Mouse (Mus musculus) embryonic facial prominence, embryonic 12.5 days (tissue): ENCODE measurements around the gene Lzts3. TPM values are rescaled to one million over a fixed set of nuclear protein-coding genes. Genes with fewer than 3 reads are reported as not detected.
"Not testable (repeated sequence)": the region's sequence is repeated elsewhere in the genome, so short reads cannot be mapped to it uniquely, and the experiment has no call there.

Experiments used
- ATAC-seq: fragments of 200-750 bp; cut with Nextera tagmentation; 2 replicates; pipeline ENCODE4 v1.8.0; 2017; ENCODE audit not compliant: insufficient number of reproducible peaks, insufficient read depth, low FRiP score, low TSS enrichment
- H3K27ac ChIP-seq: fragments of 300-500 bp; sonication (generic); 2 replicates; pipeline ENCODE4 v1.5.1; 2016; ENCODE audit warnings: mild to moderate bottlenecking
- H3K27me3 ChIP-seq: fragments of 300-500 bp; sonication (generic); 2 replicates; pipeline ENCODE4 v1.6.1; 2016; ENCODE audit warnings: mild to moderate bottlenecking, moderate library complexity
- H3K36me3 ChIP-seq: fragments of 300-500 bp; sonication (generic); 2 replicates; pipeline ENCODE4 v1.6.1; 2016; ENCODE audit warnings: mild to moderate bottlenecking
- H3K4me1 ChIP-seq: fragments of 300-500 bp; sonication (generic); 2 replicates; pipeline ENCODE4 v1.6.1; 2016
- H3K4me2 ChIP-seq: fragments of 300-500 bp; sonication (generic); replicated peaks from 2 replicates; pipeline ENCODE4 v1.6.1; 2016; ENCODE audit warnings: mild to moderate bottlenecking, moderate library complexity
- H3K4me3 ChIP-seq: fragments of 300-500 bp; sonication (generic); 2 replicates; pipeline ENCODE4 v1.5.1; 2016; ENCODE audit warnings: mild to moderate bottlenecking
- H3K9ac ChIP-seq: fragments of 300-500 bp; sonication (generic); 2 replicates; pipeline ENCODE4 v1.6.1; 2016; ENCODE audit warnings: mild to moderate bottlenecking, moderate library complexity
- H3K9me3 ChIP-seq: fragments of 300-500 bp; sonication (generic); 2 replicates; pipeline ENCODE4 v1.6.1; 2016; ENCODE audit warnings: mild to moderate bottlenecking, moderate library complexity
- WGBS: fragments of 180-500 bp; shearing (Covaris S2); methylation state at CpG from one replicate; pipeline ENCODE4 v1.1.7; 2016; 5-methylcytosine and 5-hydroxymethylcytosine counted together
- polyA plus RNA-seq: library from polyadenylated mRNA; unstranded; fragments of >200 nt; fragmentation: Nextera tagmentation; extraction: Ambion mirVana; gene quantifications from 2 replicates; pipeline ENCODE4 v1.2.1, GENCODE M21; 2016

Gene Lzts3
- polyA plus RNA-seq, 1 experiment from 2014 or later: 6.2 TPM

- H3K27ac ChIP-seq: no peak overlapping the region
- H3K27me3 ChIP-seq: no peaks in the 10 kb centered on the region
- WGBS: 93% methylated on average over 9 of the region's 9 CpGs
- no peaks in the 10 kb centered on the region for H3K4me1 ChIP-seq
- H3K4me2 ChIP-seq: no peak overlapping the region
- ATAC-seq: no peak
- peaks cover 76% of the 10 kb centered on the region for H3K36me3 ChIP-seq
- H3K9me3 ChIP-seq: no peaks in the 10 kb centered on the region
- no peak overlapping the region for H3K4me3 ChIP-seq
- H3K9ac ChIP-seq: no peak overlapping the region
Observed at GRCm38 (mm10) chr2:130656536-130656935, 13.9 kb upstream of the Lzts3 start.

DNA sequence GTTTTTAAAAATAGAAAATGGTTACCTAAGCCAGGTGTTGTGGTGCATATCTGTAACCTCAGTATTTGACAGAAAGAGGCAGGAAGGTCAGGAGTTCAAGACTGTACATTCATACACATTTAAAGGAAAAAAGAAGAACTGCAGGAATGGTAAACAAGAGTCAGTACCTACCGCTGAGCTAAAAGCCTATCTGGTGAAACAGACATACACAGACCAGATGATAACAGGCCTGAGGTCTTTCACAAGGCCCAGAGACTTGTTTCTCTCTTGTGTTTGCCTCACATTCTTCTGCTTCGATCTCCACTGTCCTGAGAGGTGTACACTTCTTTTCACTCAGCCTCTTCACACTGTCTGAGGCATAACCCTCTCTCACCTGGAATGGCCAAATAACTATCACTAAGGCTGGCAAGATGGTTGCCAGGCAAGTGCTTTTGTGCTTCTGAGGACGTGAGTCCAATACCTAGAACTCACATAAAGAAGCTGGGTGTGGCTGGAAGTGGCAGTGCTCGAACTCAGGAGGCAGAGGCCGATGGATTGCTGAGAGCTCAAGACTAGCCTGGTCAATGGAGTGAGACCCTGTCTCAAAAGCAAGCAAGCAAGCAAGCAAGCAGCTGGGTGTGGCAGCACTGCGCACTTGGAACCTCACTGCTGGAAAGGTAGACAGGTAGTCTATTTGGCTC is 13.2 kb upstream of the Lzts3 start:
- no peaks in the 10 kb centered on the region for H3K27me3 ChIP-seq
- H3K4me2 ChIP-seq: no peak overlapping the region
- no peak overlapping the region for H3K9ac ChIP-seq
- H3K4me1 ChIP-seq: no peaks in the 10 kb centered on the region
- H3K9me3 ChIP-seq: no peaks in the 10 kb centered on the region
- H3K4me3 ChIP-seq: no peak overlapping the region
- H3K27ac ChIP-seq: no peak overlapping the region
- H3K36me3 ChIP-seq: peaks cover 71% of the 10 kb centered on the region
- ATAC-seq: no peak
- WGBS: 91% methylated on average over 6 of the region's 6 CpGs

DNA sequence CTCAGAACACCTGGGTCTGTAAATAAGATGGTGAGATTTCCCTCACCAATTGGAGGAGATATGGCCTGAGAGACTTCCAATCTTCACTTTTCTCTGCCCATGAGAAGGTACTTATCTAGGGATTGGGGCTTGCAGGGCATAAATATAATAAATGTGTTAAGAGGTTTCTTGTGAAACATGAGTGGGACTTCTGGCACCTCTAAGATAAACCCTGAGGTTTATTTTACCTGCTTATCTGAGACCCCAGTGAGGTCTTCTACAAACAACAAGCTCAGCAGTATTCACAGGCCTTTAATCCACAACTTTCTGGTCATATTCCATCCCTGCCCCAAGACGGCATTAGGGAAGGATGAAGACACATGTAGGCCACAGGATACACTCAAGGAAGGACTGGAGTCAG is 11.2 kb upstream of the Lzts3 start:
- WGBS: 78% methylated on average over 1 of the region's 1 CpGs
- Histone ChIP-seq H3K4me2 (no peak overlapping the region), H3K9me3 (no peaks in the 10 kb centered on the region), H3K4me3 (no peak overlapping the region), H3K27ac (no peak overlapping the region), H3K4me1 (no peaks in the 10 kb centered on the region), H3K9ac (no peak overlapping the region), H3K36me3 (peaks cover 63% of the 10 kb centered on the region), H3K27me3 (no peaks in the 10 kb centered on the region)
- ATAC-seq: no peak

GRCm38 (mm10) chr2:130653303-130653702 is 10.7 kb upstream of the Lzts3 start:
- H3K27ac ChIP-seq: no peak overlapping the region
- no peaks in the 10 kb centered on the region for H3K27me3 ChIP-seq
- H3K4me2 ChIP-seq: no peak overlapping the region
- H3K9ac ChIP-seq: no peak overlapping the region
- ATAC-seq: no peak
- H3K4me1 ChIP-seq: no peaks in the 10 kb centered on the region
- no peak overlapping the region for H3K4me3 ChIP-seq
- peaks cover 59% of the 10 kb centered on the region for H3K36me3 ChIP-seq
- WGBS: 94% methylated on average over 2 of the region's 2 CpGs
- no peaks in the 10 kb centered on the region for H3K9me3 ChIP-seq

DNA sequence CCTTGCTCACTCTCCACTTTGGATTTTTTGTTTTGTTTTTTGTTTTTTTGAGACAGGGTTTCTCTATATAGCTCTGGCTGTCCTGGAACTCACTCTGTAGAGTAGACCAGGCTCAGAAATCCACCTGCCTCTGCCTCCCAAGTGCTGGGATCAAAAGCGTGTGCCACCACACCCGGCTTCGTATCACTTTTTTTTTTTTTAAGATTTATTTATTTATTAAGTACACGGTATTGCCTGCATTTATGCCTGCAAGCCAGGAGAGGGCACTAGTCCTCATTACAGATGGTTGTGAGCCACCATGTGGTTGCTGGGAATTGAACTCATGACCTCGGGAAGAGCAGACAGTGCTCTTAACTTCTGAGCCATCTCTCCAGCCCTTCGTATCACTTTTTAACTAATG is 6.4 kb upstream of the Lzts3 start:
- H3K9ac ChIP-seq, H3K27me3 ChIP-seq, H3K9me3 ChIP-seq, ATAC-seq, H3K4me1 ChIP-seq, H3K4me2 ChIP-seq, H3K27ac ChIP-seq, H3K4me3 ChIP-seq: not testable (repeated sequence)
- peaks cover 20% of the 10 kb centered on the region for H3K36me3 ChIP-seq
- 80% methylated on average over 6 of the region's 6 CpGs for WGBS

DNA sequence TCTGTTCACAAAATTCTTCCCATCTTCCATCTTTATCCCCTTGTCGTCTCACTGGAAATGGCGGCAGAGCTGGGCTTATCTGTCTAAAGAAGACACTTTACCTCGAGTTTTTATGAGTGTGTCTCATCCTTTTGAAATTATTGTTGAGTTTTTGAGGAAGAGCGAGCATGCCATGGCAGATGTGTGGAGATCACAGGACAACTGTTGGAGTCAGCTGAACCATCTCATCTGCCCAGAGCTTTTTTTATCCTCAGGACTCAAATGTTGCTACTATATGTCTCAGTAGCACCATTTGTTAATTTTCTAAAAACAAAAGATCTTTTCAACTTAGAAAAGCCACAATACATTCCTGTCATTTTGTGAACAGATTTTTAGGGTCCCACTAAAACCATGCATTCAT is 2.6 kb upstream of the Lzts3 start:
- ATAC-seq: no peak
- Histone ChIP-seq H3K9me3 (no peaks in the 10 kb centered on the region), H3K27ac (no peak overlapping the region), H3K9ac (no peak overlapping the region), H3K27me3 (no peaks in the 10 kb centered on the region; the same call in 1 of the 2 replicates), H3K4me2 (no peak overlapping the region), H3K36me3 (peaks cover under 1% of the 10 kb centered on the region; the same call in 1 of the 2 replicates), H3K4me1 (peaks cover 10% of the 10 kb centered on the region), H3K4me3 (no peak overlapping the region)
- WGBS: 84% methylated on average over 4 of the region's 4 CpGs

- 1% methylated on average over 23 of the region's 27 CpGs for WGBS
- Histone ChIP-seq H3K4me3 (peak overlapping the region; percentile 68), H3K27ac (peak overlapping the region; percentile 4; the same call in 1 of the 2 replicates), H3K27me3 (peaks cover 21% of the 10 kb centered on the region), H3K36me3 (no peaks in the 10 kb centered on the region), H3K4me2 (peak overlapping the region; percentile 98), H3K9me3 (no peaks in the 10 kb centered on the region), H3K9ac (peak overlapping the region; percentile 70), H3K4me1 (peaks cover 15% of the 10 kb centered on the region)
- ATAC-seq: peak; percentile 58; the same call in 1 of the 2 replicates
Observed at GRCm38 (mm10) chr2:130642197-130642660, 374 bp downstream of the Lzts3 start.

GRCm38 (mm10) chr2:130641351-130642025 is 1.1 kb downstream of the Lzts3 start:
- ATAC-seq: no peak
- WGBS: 65% methylated on average over 6 of the region's 6 CpGs
- no peaks in the 10 kb centered on the region for H3K36me3 ChIP-seq
- H3K4me1 ChIP-seq: peaks cover 15% of the 10 kb centered on the region
- peak overlapping the region; percentile 68 for H3K4me3 ChIP-seq
- peak overlapping the region; percentile 98 for H3K4me2 ChIP-seq
- H3K9ac ChIP-seq: 0 out of 2 replicates have a peak overlapping the region, but pooled peaks have one; percentile 70
- peaks cover 29% of the 10 kb centered on the region for H3K27me3 ChIP-seq
- H3K9me3 ChIP-seq: no peaks in the 10 kb centered on the region
- no peak overlapping the region for H3K27ac ChIP-seq

DNA sequence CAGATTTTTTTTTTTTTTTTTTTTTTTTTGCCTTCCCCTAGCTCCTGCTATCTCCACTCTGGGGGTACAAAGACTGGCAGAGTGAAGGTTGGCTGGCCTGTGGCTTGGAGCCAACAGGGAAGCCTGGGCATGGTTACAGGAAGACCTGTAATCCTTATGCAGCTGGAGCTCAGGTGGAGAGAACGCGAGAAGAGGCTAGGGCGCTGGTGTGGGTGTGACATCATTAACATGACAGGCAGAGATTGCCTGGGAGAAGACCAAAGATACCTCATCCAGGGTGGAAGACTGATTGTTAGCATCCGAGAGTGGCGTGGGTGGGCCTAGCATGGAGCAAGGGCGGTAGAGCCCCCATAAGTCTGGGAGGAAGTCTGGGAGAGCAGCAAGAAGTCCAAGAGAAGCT is 3.3 kb downstream of the Lzts3 start:
- H3K9me3 ChIP-seq: no peaks in the 10 kb centered on the region
- H3K4me2 ChIP-seq: no peak overlapping the region
- H3K9ac ChIP-seq: no peak overlapping the region
- H3K36me3 ChIP-seq: no peaks in the 10 kb centered on the region
- WGBS: 83% methylated on average over 6 of the region's 6 CpGs
- ATAC-seq: no peak
- H3K4me1 ChIP-seq: peaks cover 35% of the 10 kb centered on the region
- no peak overlapping the region for H3K4me3 ChIP-seq
- H3K27me3 ChIP-seq: peaks cover 50% of the 10 kb centered on the region
- no peak overlapping the region for H3K27ac ChIP-seq

GRCm38 (mm10) chr2:130638101-130638611 is 4.4 kb downstream of the Lzts3 start:
- no peaks in the 10 kb centered on the region for H3K36me3 ChIP-seq
- WGBS: 24% methylated on average over 16 of the region's 16 CpGs
- no peak overlapping the region for H3K4me2 ChIP-seq
- peaks cover 59% of the 10 kb centered on the region for H3K27me3 ChIP-seq
- H3K4me3 ChIP-seq: no peak overlapping the region
- H3K9ac ChIP-seq: no peak overlapping the region
- no peaks in the 10 kb centered on the region for H3K9me3 ChIP-seq
- H3K27ac ChIP-seq: no peak overlapping the region
- no peak for ATAC-seq
- peaks cover 39% of the 10 kb centered on the region for H3K4me1 ChIP-seq

GRCm38 (mm10) chr2:130635847-130636246 is 6.8 kb downstream of the Lzts3 start:
- ATAC-seq: no peak
- H3K9me3 ChIP-seq: no peaks in the 10 kb centered on the region
- H3K27ac ChIP-seq: no peak overlapping the region
- 16% methylated on average over 19 of the region's 21 CpGs for WGBS
- H3K9ac ChIP-seq: peak overlapping the region; percentile 64
- H3K4me1 ChIP-seq: peaks cover 29% of the 10 kb centered on the region
- no peak overlapping the region for H3K4me3 ChIP-seq
- H3K27me3 ChIP-seq: peaks cover 61% of the 10 kb centered on the region
- peak overlapping the region; percentile 89 for H3K4me2 ChIP-seq
- H3K36me3 ChIP-seq: no peaks in the 10 kb centered on the region
